Mouse (Mus musculus) cerebellum, adult 2 months (tissue): ENCODE results near the gene Amfr.

Experiments
- CTCF ChIP-seq: fragments of 200-500 bp; IDR thresholded peaks from 2 replicates; pipeline ENCODE4 v1.5.1; 2011; ENCODE audit warnings: low read depth, mild to moderate bottlenecking, control low read depth, low read length, moderate library complexity, borderline replicate concordance; ENCODE audit not compliant: insufficient read depth
- POLR2A ChIP-seq: fragments of 200-500 bp; IDR thresholded peaks from 2 replicates; pipeline ENCODE4 v1.6.1; 2011; ENCODE audit warnings: low read length, control low read depth, borderline replicate concordance; ENCODE audit not compliant: insufficient read depth

DNA sequence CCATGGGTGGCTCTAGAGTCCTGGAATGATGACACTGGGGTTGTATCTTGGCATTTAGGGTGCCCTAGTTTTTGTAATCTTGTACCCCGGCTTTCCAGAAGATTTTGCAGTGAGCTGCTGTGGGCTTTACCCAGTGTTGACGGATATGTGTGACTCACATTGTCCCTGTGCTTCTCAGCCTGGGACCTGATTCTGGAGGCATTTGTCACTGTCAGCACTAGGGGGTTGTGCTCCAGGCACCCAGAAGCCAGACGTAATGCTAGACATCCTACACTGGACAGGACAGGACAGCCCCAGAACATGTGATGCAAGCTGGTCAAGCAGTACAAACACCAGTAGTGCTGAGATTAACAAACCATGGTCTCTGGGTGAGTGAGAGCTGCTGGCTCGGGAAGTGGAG is 66.9 kb downstream of the Amfr start:
- TF ChIP-seq CTCF (no peak), POLR2A (no peak)
